Mouse (Mus musculus): ENCODE results near the gene Cxcr6.
A peak's percentile ranks its signal among the peaks of the same experiment; 100 is the strongest.

Gene Cxcr6

DNA sequence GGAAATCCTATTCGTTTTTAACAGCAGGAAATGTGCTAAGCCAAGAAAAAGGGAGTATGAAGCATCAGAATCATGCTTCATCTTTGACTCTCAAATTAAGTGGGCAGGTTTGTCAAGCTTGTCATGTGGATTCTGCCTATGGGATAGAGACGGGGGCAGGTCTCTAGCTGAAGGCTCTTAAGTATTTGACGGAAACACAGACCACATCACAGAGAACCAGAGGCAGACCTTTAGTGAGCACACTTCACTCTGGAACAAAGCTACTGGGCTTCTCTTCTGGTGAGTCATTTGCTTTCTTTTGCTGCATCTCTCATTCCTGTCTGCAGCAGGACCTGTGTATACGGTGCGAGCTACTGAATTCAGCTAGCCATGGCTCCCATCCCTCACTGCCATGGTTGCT, at the start of gene Cxcr6:
Gene Cxcr6 (plus strand): TSS at position 209 of the 400 bp plus-strand sequence.
- no peak for DNase-seq

DNA sequence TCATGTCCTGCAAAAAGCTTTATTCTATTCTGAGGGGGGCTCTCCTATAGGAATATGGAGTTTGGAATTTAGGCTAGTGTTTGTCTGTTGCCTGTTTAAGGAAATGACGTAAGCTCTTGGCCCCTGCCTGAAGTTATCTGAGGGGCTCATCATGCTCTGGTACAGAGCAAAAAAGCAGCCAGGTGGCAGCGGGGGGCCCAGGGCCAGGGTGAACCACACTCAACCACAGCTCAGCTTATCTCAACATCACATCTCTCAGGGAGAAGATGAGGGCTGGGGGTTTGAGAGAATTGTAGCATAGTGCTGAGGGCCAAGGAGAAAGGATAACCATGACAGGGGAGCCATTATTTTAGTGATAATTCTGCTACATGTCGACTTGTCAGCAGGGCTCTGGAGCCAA, 49.5 kb upstream of the Cxcr6 start:
- DNase-seq: no peak

DNA sequence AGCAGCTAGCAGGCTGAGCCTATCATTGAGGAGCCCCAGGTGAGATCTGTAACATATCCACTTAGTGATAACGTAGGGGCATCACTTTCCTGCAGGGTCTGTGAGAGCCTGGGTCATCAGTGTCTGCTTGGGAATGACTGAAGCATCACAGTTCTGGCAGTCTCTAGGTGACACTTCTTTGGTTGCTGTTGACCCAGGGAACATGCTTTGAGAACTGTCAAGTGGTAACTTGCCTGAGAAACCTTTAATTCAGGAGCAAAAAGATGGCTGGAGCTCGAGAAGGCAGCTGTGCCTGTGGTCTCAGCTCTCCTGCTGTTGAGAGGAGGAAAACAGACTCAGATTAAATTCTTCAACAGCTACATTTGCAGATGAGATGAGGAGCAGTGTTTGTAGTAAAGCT, 48.9 kb upstream of the Cxcr6 start:
- DNase-seq: no peak

DNA sequence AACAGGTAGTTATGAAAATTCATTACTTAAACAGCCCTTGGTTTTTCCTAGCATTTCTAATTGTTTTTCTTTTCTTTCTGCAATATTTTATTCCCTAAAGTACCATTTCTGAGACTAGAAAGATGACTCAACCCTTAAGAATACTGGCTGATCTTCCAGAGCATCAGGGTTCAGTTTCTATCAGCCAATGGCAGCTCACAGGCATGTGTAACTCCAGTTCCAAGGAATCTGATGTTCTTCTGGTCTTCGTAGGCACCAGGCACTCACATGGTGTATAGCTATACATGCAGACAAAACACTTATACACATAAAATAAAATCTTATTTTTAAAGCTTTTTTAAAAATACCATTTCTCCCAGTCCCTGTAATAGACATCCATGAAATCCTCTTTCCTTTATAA, 48.1 kb upstream of the Cxcr6 start:
- no peak for DNase-seq

DNA sequence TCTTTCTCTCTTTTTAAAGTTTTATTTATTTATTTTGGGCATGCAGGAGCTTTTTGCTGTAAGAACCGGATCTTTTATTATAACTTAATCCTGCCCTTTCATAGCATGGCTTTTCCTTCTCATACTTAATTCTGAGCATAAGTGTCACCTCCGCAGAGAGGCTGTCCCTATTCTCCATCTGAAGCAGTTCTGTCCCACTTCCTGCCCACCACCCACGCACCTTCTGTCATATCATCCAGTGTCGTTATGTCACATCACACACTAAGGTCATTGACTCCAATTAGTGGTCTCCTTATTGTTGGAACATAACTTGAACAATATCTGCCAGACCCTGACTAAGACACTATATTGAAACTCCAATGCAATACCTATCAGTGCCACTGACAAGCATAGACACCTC, 47.6 kb upstream of the Cxcr6 start:
- DNase-seq: no peak

DNA sequence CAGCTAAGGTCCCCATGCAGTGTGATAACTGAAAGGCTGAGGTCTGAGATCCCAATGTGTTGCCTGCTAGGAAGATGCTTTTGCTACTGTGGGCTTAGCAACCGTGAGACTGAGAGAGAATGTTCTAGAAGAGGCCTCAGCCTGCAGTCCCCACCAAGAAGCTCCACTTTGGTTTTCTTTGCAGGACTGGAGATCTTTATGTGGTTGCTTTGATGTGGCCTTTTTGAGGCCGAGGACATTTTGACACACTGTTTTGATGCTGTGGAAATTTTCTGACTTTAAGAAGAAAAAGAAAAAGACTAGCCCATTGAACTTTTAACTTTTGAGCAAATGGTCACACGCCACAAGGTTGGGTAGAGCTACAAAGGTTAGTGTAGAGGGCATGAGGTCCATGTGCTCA, 45.5 kb upstream of the Cxcr6 start:
- no peak for DNase-seq

DNA sequence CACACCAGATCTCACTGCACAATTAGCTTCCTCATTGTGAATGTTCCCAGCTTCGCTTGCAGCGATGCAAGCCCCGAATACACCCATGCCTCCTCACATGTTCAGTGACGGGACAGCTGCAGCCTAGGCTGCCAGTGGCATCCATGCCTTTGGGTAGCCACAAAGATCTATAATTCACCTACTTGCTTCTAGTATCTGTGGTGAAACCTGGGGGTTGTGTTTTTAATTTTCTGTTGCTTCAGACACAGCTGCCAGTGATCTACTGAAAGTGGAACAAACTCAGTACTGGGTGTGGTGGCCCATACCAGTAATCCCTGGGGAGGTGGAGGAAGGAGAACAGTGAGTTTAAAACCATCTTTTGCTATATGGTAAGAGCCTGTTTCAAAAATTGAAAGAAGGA, 43.4 kb upstream of the Cxcr6 start:
- no peak for DNase-seq

DNA sequence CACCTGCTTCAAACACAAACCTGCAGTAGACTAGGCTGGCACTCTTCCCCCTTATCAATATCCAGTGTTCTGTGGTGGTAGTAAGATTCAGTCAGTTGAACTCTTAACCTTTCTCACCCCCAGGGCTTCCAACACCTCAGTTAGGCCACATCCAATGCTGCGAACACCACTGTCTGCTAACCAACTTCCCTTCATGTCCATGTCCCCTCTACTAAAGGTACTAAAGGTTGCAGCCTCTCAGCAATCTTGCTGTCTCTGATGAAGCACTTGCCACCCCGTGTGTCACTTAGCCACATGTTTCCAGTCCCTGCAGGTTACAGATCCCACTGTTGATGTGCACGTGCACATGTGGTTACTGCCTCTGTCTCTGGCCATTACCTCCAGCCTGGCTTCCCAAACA, 42.5 kb upstream of the Cxcr6 start:
- no peak for DNase-seq

DNA sequence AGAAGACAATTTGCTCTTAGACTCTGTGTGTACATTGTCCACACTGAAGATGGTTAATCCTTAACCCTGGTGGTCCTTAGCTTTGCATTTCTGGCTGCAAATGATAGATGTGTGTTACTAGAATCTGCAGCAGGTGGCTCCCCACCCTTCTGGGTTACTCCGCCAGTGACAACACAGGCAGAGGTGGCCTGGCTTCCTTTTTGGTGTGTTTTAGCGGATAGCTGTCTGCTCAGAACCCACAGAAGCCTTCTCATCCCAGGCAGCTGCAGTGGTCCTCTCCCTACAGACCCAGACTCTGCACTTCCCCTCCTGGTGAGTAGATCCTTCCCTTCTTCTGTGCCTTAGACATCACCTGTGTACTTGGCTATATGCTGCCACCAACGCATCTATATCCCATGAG, 39.3 kb upstream of the Cxcr6 start:
- no peak for DNase-seq

DNA sequence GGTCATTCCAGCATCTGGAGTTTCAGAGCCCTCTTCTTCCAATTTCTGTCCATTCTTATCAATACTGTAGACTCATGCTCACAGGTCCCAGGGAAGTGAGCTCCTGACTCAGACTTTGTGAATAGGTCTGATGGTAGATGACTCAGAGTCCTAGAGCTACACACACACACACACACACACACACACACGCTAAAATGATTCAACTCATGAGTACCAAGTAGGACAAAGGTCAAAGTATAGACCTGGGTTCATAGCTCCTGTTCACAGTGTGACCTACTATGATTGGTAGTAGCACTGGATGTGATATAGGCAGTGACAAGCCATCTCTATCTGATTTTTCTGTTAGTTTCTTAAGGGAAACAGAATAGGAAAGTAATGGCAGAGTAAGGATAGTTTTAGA, 37.8 kb upstream of the Cxcr6 start:
- DNase-seq: no peak

DNA sequence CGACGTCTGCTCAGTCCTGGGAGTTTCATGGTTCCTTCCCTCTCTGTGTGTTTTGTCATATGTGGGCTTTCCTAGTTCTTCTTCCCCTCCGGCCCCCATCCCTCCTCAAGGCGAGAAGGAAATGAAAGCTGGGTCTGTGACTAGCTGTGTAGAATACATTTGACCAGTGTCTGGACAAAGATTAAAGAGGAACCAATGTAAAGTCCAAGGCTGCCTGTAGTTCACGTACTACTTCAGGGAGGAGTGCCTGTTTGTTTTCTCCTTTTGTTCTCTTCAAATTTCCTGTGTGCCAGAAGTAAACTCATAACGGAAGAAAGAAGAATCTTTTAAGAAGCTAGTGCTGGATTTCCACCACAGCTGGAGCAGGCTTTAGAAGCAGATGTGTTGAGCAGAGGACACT, 36.7 kb upstream of the Cxcr6 start:
- DNase-seq: peak in 1 of 2 experiments; percentile 4

DNA sequence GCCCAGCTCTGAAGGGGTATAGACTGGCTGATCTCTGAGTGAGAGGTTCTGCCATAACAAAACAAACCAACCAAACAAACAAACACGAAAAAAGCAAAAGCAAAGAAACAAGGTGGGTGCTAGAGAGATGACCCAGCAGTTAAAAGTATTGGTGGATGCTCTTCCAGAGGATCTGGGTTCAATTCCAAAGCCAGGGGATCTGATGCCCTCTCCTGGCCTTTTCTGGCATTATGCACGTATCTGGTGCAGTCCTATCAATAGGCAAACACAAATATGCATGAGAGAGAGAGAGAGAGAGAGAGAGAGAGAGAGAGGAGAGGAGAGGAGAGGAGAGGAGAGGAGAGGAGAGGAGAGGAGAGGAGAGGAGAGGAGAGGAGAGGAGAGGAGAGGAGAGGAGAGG, 33.0 kb upstream of the Cxcr6 start:
- peak; percentile 22 to 27 for DNase-seq

DNA sequence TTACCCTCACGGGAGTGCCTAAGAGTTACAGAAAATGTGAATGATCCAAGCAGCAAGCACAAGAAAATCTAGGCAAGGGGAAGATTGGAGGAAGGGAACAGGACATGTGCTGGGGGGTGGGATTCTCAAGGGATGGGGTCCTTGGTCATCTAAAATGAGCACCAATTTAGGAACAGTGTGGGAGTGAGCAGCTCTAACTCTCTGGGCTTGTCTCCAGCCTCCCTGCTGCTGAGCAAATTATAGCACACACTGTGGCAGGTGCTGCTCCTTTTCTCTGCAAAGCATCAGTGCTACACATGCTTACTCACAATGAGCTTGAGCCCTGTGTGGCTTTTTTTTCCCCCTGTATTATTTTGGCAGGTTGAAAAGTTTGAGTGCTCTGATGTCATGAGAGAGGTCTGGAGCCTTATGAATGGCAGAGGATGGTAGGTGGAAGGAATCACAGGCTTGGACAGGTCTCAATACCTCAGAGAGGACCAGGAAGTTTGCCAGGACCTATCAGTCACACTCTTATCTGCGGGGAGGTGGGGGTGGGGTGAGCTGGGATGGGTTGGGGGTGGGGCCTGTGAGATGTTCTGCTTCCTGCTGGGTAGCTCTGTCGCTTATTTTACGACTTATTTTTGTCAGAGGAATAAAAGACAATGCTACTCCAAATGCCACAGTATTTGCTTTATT, 17.3 kb upstream of the Cxcr6 start:
- no peak for DNase-seq

DNA sequence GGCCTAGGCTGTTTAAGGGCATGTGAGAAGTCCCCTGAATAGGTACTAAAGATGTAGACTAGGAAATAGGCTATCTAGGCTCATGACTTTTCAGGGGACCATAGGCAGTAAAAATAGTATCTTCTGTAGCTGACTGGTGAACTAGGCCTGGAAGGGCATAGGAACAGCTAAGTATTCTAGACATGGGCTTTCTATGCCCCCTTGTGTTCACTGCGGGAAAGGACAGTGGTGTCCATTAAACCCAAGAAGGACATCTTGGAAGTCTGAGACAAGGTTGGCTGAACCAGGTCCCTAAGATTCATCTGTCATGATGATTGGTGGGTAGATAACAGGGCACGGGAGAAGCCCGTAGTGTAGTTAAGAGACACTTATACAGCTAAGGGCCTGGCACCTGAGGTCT, 10.1 kb upstream of the Cxcr6 start:
- DNase-seq: peak; percentile 58 to 66

DNA sequence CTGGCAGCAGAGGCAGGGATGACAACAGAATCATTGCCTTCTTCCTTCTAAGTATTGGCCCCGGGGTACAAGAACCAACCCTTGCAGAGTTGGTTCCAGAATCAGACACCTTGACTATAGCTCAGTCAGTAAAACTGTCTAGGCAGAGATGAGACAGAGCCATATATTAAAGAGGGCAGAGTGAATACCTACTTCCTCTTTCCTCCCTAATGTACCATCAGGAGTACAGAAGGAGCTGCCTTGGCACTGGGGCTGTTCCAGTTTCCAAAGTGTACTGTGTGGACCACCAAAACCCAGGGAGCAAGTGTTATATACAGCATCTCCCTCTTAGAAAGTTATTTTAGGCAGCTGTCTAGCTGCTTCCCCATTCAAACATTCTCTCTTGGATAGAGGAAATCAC, 4.7 kb upstream of the Cxcr6 start:
- no peak for DNase-seq

DNA sequence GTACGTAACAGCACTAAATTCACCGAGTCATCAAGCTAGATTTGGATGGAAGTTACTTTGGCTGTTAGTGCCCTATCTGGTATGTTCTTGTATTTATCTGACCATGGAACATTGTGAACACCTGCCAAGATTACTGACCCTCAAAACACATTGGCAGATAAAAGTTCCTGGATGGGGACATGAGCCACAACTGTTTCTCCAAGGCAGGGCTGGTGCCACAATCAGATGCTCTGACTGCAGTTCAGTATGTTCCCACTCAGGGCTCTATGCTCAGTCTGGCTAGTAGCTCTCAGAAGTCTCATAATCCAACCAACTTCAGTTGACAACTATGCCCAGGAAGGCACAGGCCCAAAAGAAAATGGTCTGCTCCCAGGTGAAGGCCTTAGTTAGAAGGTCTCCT, 3.9 kb upstream of the Cxcr6 start:
- DNase-seq: no peak

DNA sequence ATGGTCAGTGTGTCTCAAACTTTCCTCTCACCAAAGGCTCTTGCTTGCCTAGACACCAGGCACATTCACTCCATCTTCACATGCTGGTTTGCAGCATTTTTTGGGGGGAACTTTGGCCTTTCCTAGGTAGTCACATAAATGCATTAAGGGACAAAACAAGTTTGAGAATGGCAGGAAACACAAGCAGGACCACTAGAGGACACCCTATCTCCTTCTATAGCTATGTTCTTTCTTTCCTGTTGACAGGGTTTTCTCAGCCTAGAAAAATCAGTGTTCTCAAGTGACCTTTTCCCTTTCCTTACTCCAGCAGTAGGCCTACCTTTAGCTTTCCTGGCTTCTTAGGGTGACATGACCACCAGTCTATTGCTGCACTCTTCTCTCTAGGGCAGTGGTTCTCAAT, 3.4 kb upstream of the Cxcr6 start:
- no peak for DNase-seq

DNA sequence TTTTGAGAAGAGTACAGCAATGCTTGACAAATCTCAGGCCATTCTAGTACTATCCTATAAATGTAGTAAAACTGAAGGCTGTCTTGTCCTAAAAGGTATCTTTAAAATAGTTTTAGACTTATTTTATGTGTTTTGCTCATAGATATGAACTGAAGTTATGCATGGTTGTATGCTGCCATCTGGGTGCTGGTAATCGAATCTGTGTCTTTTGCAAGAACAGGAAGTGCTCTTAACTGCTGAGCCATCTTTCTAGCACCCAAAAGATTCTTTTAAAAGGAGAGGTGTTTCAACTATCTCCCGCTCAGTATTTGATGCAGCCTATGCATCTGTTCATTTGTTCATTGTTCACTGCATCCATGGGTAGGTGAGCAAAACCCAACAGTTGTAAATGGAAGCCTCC, 1.0 kb upstream of the Cxcr6 start:
- DNase-seq: no peak

DNA sequence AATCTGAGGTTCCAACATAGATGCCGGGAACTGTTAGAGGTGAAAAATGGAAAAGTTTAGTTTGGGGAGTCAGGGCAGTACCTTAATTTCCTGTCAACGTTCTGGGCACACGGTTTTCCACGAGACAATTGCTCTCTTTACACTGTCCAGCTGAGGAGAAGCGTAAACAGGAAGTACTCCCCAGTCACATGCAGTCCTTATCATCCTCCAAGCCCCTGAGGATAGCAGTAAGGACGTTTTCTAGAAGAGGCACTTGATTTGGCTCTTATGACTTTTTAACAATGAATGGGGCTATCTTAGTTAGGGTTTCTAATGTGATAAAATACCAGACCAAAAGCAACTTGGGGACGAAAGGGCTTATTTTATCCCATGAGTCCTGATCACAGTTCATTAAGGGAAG, 2.3 kb downstream of the Cxcr6 start:
- no peak for DNase-seq

DNA sequence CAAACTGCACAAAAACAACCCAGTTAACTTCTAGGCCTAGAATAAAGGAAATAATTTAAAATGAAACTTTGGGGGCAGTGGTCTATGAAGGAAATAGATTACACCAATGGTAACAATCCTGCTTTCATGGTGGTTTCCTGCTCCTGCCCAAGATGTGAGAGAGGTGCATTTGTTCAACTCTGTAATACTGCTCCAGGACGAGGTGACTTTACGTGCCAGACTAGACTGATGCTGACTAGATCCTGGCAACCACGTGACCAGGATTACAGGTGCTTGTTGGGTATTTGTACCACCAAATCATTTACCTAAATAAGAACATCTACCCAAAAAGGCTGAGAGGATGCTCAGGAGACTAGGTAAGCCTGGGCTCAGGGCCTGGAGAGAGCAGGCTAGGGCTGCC, 5.6 kb downstream of the Cxcr6 start:
- DNase-seq: no peak

DNA sequence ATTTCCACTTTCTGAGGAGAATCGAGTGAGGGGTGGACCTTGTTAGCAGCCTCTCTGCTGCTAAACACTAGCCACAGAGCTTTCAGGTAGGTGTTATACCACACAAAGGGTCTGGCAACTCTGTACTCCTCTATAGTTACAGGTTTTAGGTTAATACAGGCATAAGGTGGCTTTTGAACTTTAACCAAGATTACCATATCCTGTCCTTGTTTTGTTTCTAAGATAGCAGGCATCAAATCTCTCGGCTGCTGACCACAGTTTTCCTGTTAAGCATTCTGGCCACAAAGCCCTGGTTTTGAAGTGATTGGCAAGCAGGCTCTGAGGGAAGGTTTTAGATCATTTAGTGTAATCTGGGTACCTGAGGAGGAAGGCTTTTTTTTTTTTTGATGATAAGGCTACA, 8.1 kb downstream of the Cxcr6 start:
- no peak for DNase-seq

DNA sequence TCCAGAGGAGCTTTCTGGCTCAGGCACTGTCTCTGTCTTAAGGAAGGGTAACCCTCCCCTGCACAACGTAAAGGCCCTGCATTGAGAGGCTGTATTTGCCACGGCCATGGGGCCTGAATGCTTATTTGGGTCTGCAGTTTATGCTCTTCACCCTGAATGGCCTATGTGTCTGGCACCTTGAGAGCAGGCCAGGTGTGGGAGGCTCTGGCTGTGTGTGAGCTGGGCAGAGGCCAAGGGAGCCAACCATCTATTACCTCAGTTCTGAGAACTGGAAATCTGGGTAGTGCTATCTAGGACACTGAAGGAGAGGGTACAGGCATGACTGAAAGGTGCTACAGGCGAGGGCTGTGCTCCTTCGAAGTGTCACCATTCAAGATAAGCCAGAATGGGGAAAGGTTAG, 8.5 kb downstream of the Cxcr6 start:
- DNase-seq: no peak

DNA sequence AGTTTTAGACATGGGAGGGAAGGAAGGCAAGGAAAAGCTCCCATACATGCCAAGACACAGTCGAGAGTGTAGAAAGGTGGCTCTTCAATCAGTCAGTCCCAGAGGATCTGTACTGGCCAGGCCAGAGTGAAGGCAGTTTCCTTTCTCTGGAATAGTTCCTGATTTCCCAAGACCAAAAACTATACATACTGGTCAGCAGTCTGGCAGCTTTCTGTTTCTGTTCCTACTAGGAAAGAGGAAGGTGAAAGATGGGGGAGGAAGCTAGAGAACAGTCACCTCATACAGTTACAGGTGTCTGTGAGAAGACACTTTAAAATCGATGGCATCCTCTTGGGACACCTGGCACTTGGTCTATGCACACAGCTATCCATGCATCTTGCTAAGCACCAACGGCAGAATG, 9.2 kb downstream of the Cxcr6 start:
- DNase-seq: no peak

DNA sequence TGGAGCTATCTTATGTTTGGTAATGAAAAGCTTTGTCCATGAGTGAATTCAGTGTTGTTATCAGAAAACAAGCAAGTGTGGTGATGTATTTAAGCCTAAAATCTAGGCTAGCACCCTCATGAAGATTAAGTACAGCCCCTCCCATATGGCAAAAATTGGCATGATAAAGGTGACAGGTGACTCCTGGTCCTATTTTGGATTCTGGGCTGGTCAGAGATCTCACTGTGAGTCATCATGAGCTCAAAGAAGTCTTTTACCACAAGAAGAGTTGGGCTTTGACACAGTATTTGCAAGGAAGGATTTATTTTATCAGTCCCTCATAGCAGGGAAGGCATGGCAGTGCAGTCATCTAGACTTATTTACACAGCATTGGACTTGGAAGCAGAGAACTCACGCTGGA, 9.7 kb downstream of the Cxcr6 start:
- no peak for DNase-seq

DNA sequence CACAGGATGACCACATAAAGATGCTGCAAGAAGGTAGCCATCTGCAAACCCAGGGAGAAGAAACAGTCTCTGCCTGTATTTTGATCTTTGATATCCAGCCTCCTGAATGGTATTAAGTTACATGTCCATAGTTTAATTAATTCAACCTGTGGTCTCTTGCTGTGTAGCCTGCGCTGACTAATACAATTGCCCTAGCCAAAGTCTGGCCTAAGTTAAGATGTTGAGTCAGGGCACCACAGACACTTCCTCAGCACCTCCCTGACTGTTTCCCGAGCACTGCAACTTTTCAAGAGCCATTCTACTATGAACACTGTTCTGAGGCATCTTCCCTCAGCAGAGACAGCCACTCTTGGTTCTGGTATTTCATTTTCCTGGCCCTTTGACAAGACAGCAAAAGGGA, 12.3 kb downstream of the Cxcr6 start:
- DNase-seq: no peak

DNA sequence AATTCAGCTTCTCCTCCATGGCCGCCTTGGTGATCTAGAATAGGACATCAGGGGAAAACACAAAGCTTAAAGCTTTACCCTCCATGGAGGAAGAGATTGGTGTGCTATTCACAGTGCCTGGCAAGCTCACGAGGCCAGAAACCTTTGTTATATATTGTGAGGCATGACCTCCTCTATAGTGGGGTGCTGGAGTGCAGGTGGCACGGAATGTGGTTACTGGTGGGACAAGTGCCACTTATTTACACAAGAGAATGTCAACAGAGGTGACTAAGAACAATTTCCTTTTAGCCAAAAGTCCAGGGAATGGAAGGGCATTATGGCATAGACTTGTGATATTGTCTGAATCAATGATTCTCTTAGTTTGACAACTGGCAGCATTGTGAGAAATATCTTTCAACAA, 20.4 kb downstream of the Cxcr6 start:
- DNase-seq: no peak

All from kidney, postnatal 4 days (tissue).